Mouse (Mus musculus) lung, postnatal 0 days (tissue): ENCODE results near the gene Tmed3.

ENCODE experiments used
- CTCF ChIP-seq: IDR thresholded peaks from 2 replicates; pipeline ENCODE4 v1.5.1; 2016; ENCODE audit warnings: antibody characterized with exemption, mild to moderate bottlenecking
- EP300 ChIP-seq: IDR thresholded peaks from 2 replicates; pipeline ENCODE4 v1.6.1; 2016; ENCODE audit warnings: antibody characterized with exemption, mild to moderate bottlenecking, control low read depth

DNA sequence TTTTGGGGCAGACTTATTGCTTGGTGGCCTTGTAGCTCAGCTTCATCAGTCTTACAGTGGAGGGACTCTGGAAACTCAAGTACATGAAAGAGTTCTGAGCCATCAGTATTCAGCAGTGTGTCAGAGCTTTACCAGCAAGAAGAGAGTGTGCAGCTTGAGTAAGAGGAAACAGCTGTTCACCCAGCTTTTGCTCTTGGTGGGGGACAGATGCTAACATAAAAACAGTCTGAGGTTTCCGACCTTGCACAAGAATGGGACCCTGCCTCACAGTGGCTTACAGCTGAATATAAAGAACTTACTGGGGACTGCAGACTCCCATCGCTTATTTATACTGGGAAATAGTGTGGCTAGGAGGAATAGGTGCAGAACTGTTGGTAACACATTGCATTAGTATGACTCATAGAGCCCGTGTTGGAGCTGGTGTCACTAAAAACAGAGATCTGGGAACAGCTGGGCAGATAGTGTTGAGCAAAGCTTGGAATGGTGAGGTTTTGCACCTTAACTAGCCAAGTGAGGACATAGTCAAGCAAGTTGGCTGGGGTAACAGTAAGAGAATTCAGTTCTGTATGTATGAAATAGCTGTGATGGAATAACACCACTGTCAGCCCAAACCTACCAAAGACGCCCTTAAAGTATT, 37.4 kb downstream of the Tmed3 start:
- TF ChIP-seq CTCF (no peak), EP300 (no peak)
